Mouse (Mus musculus) embryonic facial prominence, embryonic 15.5 days (tissue): ENCODE measurements around the gene Slc16a14. TPM values are rescaled to one million over a fixed set of nuclear protein-coding genes. Genes with fewer than 3 reads are reported as not detected.

ENCODE experiments used
- ATAC-seq: fragments of 200-750 bp; cut with Nextera tagmentation; 2 replicates; pipeline ENCODE4 v1.8.0; 2017; ENCODE audit warnings: low read depth, moderate TSS enrichment; ENCODE audit not compliant: insufficient number of reproducible peaks, low FRiP score, low TSS enrichment
- H3K27ac ChIP-seq: fragments of 300-500 bp; sonication (generic); replicated peaks from 2 replicates; pipeline ENCODE4 v1.5.1; 2015; ENCODE audit warnings: mild to moderate bottlenecking, inconsistent platforms
- H3K27me3 ChIP-seq: fragments of 300-500 bp; sonication (generic); 2 replicates; pipeline ENCODE4 v1.6.1; 2015; ENCODE audit warnings: inconsistent platforms
- H3K36me3 ChIP-seq: fragments of 300-500 bp; sonication (generic); 2 replicates; pipeline ENCODE4 v1.6.1; 2015; ENCODE audit warnings: mild to moderate bottlenecking, inconsistent platforms
- H3K4me1 ChIP-seq: fragments of 300-500 bp; sonication (generic); 2 replicates; pipeline ENCODE4 v1.6.1; 2015; ENCODE audit warnings: inconsistent platforms
- H3K4me2 ChIP-seq: fragments of 300-500 bp; sonication (generic); replicated peaks from 2 replicates; pipeline ENCODE4 v1.6.1; 2015; ENCODE audit warnings: mild to moderate bottlenecking, inconsistent platforms
- H3K4me3 ChIP-seq: fragments of 300-500 bp; sonication (generic); replicated peaks from 2 replicates; pipeline ENCODE4 v1.5.1; 2015; ENCODE audit warnings: mild to moderate bottlenecking, inconsistent platforms
- H3K9ac ChIP-seq: fragments of 300-500 bp; sonication (generic); 2 replicates; pipeline ENCODE4 v1.6.1; 2015; ENCODE audit warnings: inconsistent platforms
- H3K9me3 ChIP-seq: fragments of 300-500 bp; sonication (generic); replicated peaks from 2 replicates; pipeline ENCODE4 v1.6.1; 2016; ENCODE audit warnings: inconsistent platforms
- WGBS: fragments of 180-500 bp; shearing (Covaris S2); methylation state at CpG from one replicate; pipeline ENCODE4 v1.1.7; 2015; 5-methylcytosine and 5-hydroxymethylcytosine counted together
- polyA plus RNA-seq: library from polyadenylated mRNA; unstranded; fragments of >200 nt; fragmentation: Nextera tagmentation; extraction: Ambion mirVana; gene quantifications from 2 replicates; pipeline ENCODE4 v1.2.1, GENCODE M21; 2015

Gene Slc16a14
- polyA plus RNA-seq, 1 experiment from 2014 or later = 0.51 TPM

DNA sequence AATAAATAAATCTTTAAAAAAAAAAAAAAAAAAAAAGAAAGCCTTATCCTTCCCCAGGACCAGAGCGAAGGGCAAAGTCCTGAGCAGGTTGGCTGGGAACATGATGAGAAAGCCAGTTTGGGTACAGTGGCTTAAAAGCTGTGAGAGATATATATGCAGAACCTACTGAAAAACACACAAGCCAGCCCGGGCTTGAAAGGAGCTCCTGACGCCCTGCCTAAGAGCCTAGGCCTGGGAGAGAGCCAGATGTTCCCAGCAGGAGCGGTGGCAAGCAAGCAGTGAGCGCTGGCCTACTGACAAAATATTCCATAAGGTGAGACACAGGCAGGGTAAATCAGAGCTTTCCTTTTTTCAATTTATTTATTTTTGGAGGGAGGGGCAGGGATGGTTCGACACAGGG lies 68.7 kb downstream of the Slc16a14 start:
- H3K9ac ChIP-seq = no peak overlapping the region
- no peak overlapping the region for H3K27ac ChIP-seq
- H3K27me3 ChIP-seq = no peaks in the 10 kb centered on the region
- no peaks in the 10 kb centered on the region for H3K36me3 ChIP-seq
- 0 out of 2 replicates have a peak, but pooled peaks cover 2% of the 10 kb centered on the region for H3K4me1 ChIP-seq
- no peaks in the 10 kb centered on the region for H3K9me3 ChIP-seq
- no peak for ATAC-seq
- WGBS = 84% methylated on average over 6 of the region's 6 CpGs
- H3K4me3 ChIP-seq = no peak overlapping the region
- no peak overlapping the region for H3K4me2 ChIP-seq

DNA sequence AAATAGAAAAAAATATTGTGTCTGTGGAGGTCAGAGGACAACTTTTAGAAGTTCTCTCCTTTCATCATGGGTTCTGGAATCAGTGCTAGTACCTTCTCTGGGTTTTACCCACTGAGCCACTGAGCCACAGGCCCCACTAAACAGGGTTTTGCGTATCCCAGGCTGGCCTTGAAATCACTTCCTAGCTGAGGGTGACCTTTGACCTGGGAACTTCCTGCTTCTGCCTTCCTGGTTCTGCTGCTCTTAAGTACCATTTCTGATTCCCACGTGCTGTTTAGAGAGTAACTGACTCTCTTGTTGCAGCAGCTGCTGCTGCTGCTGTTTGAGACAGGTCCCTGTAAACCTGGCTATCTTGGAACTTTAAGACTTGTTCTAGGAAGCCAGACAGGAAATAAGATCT lies 70.3 kb downstream of the Slc16a14 start:
- H3K4me1 ChIP-seq = no peaks in the 10 kb centered on the region
- WGBS = 32% methylated on average over 2 of the region's 2 CpGs
- H3K9ac ChIP-seq = no peak overlapping the region
- H3K27ac ChIP-seq = no peak overlapping the region
- H3K4me3 ChIP-seq = no peak overlapping the region
- no peak overlapping the region for H3K4me2 ChIP-seq
- ATAC-seq = no peak
- no peaks in the 10 kb centered on the region for H3K27me3 ChIP-seq
- H3K9me3 ChIP-seq = no peaks in the 10 kb centered on the region
- H3K36me3 ChIP-seq = no peaks in the 10 kb centered on the region

DNA sequence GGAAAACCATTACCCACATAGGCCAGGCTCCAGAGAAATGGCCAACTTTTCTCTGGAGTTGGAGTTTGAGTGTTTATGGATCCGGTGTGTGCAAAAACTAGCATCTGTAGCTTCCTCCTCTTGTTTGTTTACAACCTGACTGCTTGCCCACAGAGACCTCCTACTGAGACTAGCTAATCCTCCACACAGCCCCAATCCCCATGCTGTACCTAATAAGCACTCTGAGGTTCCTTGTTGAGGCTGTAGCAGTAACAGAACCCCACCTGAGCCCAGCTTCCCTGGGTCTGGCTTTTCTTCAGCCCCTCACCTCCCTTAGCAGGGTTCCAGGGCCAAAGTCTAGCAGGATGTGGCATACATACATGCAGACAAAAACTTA lies 73.7 kb downstream of the Slc16a14 start:
- Histone ChIP-seq H3K36me3 (no peaks in the 10 kb centered on the region), H3K9me3 (no peaks in the 10 kb centered on the region), H3K4me3 (no peak overlapping the region), H3K9ac (no peak overlapping the region), H3K4me1 (no peaks in the 10 kb centered on the region), H3K4me2 (no peak overlapping the region), H3K27ac (no peak overlapping the region), H3K27me3 (no peaks in the 10 kb centered on the region)
- 62% methylated on average over 1 of the region's 1 CpGs for WGBS
- no peak for ATAC-seq

DNA sequence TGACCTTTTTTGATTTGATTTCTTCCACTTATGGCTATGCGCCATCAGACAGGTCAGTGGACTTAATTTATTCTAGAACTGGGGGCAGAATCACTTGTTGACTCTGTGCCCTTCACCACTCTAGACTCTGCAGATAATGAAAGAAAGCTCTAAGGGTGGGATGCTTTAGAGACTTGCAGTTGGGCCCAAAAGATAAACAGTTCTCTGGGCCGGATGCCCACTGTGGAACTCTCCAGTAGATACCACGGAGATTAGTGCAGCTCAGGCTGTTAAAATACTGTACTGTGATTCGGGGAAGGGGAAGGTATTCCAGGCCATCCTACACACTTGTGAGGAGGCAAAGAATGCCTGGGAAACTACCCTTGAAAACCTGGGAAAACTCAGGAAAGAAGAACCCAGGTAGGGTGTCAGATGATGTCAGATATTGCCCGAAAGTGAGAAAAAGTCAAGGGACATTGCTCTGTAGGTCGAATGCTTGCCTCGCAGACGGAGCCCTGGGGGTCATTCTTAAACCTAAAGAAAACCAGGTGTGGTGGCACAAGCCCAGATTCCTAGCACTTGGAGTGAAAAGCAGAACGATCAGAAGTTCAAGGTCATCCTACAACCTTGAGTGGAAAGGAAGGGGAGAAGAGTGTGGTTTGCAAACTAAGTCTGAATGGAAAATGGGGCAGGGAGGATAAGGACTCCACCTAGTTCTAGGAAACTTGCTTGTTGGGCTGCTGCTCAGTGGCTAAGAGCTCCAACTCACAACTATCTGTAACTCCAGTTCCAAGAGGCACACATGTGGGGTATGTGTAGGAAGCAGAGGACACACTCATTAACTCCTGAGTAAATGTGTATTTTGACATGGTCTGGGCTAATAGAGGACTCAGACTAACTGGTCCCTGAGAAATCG lies 74.3 kb downstream of the Slc16a14 start:
- Histone ChIP-seq H3K4me1 (no peaks in the 10 kb centered on the region), H3K27me3 (no peaks in the 10 kb centered on the region), H3K36me3 (no peaks in the 10 kb centered on the region), H3K9ac (no peak overlapping the region), H3K4me2 (no peak overlapping the region), H3K27ac (no peak overlapping the region), H3K4me3 (no peak overlapping the region), H3K9me3 (no peaks in the 10 kb centered on the region)
- ATAC-seq = no peak
- 68% methylated on average over 10 of the region's 10 CpGs for whole genome bisulfite sequencing

DNA sequence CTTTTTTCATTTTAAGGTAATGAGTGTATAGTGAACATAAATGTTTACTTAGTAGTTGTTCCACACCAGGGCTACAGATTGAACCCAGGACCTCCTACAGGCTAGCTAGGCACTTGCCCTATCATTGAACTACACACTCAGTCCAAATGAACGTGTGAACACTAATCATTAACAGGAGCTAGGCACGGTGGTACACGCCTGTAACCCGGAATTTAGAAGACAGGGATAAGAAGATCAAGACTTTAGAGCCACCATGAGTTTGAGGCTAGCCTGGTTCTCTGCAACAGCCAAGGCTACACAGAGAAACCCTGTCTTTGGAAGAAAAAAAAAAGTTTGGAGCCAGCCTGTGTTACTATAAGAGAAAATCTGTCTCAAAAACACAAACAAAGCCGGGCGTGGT lies 75.3 kb downstream of the Slc16a14 start:
- ATAC-seq = no peak
- Histone ChIP-seq H3K36me3 (no peaks in the 10 kb centered on the region), H3K4me2 (no peak overlapping the region), H3K4me1 (no peaks in the 10 kb centered on the region), H3K9me3 (no peaks in the 10 kb centered on the region), H3K27ac (no peak overlapping the region), H3K27me3 (no peaks in the 10 kb centered on the region), H3K9ac (no peak overlapping the region), H3K4me3 (no peak overlapping the region)
- WGBS = 89% methylated on average over 6 of the region's 6 CpGs

Other genes with a start within 250 kb of the Slc16a14 start
- gene Dner, start 238.9 kb downstream of the Slc16a14 start, polyA plus RNA-seq = 7.5 and 8.4 TPM in 2 replicates
- gene Fbxo36, start 95.3 kb downstream of the Slc16a14 start, polyA plus RNA-seq = 21.1 and 28.9 TPM in 2 replicates
- 56.5 and 62.1 TPM in 2 replicates for gene Trip12, start 94.6 kb downstream of the Slc16a14 start, polyA plus RNA-seq
- gene Gm10553, start 165.0 kb upstream of the Slc16a14 start, polyA plus RNA-seq = not detected in 2 replicates
- gene A530032D15Rik, start 174.7 kb upstream of the Slc16a14 start, polyA plus RNA-seq = 0.39 TPM in 1 of 2 replicates, not detected in the other